Mouse (Mus musculus) limb, embryonic 15.5 days (tissue): ENCODE results near the gene Selenoo. TPM values are rescaled to one million over a fixed set of nuclear protein-coding genes. Genes with fewer than 3 reads are reported as not detected.

ENCODE experiments used
- ATAC-seq: fragments of 200-750 bp; cut with Nextera tagmentation; 2 replicates; pipeline ENCODE4 v1.8.0; 2017; ENCODE audit warnings: low read depth, moderate TSS enrichment; ENCODE audit not compliant: insufficient number of reproducible peaks, low FRiP score, low TSS enrichment
- H3K27ac ChIP-seq: fragments of 300-500 bp; sonication (generic); 2 replicates; pipeline ENCODE4 v1.5.1; 2015; ENCODE audit warnings: moderate library complexity, mild to moderate bottlenecking, inconsistent platforms
- H3K27me3 ChIP-seq: fragments of 300-500 bp; sonication (generic); 2 replicates; pipeline ENCODE4 v1.6.1; 2015; ENCODE audit warnings: inconsistent platforms
- H3K36me3 ChIP-seq: fragments of 300-500 bp; sonication (generic); 2 replicates; pipeline ENCODE4 v1.6.1; 2015; ENCODE audit warnings: inconsistent platforms
- H3K4me1 ChIP-seq: fragments of 300-500 bp; sonication (generic); 2 replicates; pipeline ENCODE4 v1.6.1; 2015; ENCODE audit warnings: inconsistent platforms
- H3K4me2 ChIP-seq: fragments of 300-500 bp; sonication (generic); 2 replicates; pipeline ENCODE4 v1.6.1; 2015; ENCODE audit warnings: mild to moderate bottlenecking, inconsistent platforms
- H3K4me3 ChIP-seq: fragments of 300-500 bp; sonication (generic); 2 replicates; pipeline ENCODE4 v1.5.1; 2015; ENCODE audit warnings: mild to moderate bottlenecking, inconsistent platforms
- H3K9ac ChIP-seq: fragments of 300-500 bp; sonication (generic); 2 replicates; pipeline ENCODE4 v1.6.1; 2015; ENCODE audit warnings: inconsistent platforms
- H3K9me3 ChIP-seq: fragments of 300-500 bp; sonication (generic); 2 replicates; pipeline ENCODE4 v1.6.1; 2016; ENCODE audit warnings: inconsistent platforms
- WGBS: fragments of 180-500 bp; shearing (Covaris S2); methylation state at CpG from one replicate; pipeline ENCODE4 v1.1.7; 2015; 5-methylcytosine and 5-hydroxymethylcytosine counted together
- polyA plus RNA-seq: library from polyadenylated mRNA; unstranded; fragments of >200 nt; fragmentation: Nextera tagmentation; extraction: Ambion mirVana; gene quantifications from 2 replicates; pipeline ENCODE4 v1.2.1, GENCODE M21; 2015

The Selenoo gene
- polyA plus RNA-seq, 1 experiment from 2014 or later, result 16.9 TPM

DNA sequence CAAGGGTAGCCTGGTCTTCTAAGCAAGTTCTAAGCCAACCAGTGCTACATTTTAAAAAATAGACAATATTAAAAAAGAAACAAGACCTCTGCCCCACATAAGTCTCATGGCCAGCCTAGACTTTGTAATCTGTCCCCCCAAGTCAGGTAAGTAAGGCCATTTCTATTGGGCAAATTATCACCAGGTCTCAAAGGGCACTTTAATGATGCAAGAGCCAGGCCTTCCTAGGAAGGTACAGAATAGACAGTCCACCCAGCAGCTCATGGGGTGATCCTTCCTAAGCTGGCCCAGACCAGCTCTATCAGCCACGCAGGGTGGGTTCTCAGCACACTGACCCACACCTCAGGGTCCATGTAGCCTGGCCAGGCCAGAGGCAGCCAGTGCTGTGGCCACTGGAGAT lies 5.0 kb upstream of the Selenoo start:
- Histone ChIP-seq H3K4me2 (no peak overlapping the region), H3K36me3 (peaks cover 76% of the 10 kb centered on the region), H3K9ac (no peak overlapping the region), H3K27me3 (no peaks in the 10 kb centered on the region), H3K9me3 (no peaks in the 10 kb centered on the region), H3K27ac (no peak overlapping the region), H3K4me1 (peaks cover 7% of the 10 kb centered on the region), H3K4me3 (no peak overlapping the region)
- no peak for ATAC-seq
- 100% methylated on average over 1 of the region's 1 CpGs for WGBS

DNA sequence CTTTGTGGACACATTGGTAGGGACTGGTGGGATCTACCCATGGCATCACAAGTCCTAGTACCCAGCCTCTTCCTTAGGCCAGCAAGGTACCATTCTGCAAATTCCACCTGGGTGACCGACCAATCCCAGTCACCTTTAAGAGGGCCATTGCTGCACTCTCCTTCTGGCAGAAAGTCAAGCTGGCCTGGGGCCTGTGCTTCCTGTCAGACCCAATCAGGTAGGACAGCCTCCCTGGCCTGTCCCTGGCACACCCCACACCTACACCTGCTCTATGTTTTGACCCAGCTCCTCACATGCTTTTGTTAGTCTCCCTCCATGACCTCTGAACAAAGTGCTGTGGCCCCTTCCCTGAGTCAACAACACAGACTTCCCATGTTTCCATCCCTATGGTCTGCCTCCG lies 4.1 kb upstream of the Selenoo start:
- 89% methylated on average over 2 of the region's 2 CpGs for WGBS
- peaks cover 73% of the 10 kb centered on the region for H3K36me3 ChIP-seq

DNA sequence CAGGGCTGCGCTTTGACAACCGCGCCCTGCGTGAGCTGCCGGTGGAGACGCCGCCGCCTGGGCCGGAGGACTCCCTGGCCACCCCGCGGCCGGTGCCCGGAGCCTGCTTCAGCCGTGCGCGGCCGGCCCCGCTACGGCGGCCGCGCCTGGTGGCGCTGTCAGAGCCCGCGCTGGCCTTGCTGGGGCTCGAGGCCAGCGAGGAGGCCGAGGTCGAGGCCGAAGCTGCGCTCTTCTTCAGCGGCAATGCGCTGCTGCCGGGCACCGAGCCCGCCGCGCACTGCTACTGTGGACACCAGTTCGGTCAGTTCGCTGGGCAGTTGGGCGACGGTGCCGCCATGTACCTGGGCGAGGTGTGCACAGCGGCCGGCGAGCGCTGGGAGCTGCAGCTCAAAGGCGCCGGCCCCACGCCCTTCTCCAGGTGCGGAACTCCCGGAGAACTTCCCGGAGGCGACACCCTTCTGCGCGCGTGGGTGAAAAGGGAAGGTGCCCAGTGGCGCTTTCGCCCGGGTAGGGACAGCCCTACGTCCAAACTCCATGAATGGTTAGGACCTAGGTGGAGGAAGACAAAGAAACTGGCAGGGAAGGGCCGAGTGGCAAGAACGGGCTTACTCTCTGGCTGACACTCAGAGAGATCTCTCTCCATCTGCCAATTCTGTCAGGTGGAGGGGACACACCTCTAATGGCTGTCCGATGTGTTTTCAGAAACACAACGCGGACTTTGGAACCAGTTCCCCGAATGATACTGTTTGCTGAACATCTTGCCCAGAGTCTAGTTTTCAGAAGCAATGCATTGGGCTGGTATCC lies 566 bp downstream of the Selenoo start:
- 3% methylated on average over 68 of the region's 68 CpGs for WGBS
- Histone ChIP-seq H3K4me3 (peak overlapping the region; percentile 97), H3K9ac (peak overlapping the region; percentile 95), H3K27ac (peak overlapping the region; percentile 84), H3K27me3 (no peaks in the 10 kb centered on the region), H3K4me1 (peaks cover 21% of the 10 kb centered on the region), H3K9me3 (no peaks in the 10 kb centered on the region), H3K4me2 (peak overlapping the region; percentile 95), H3K36me3 (peaks cover 55% of the 10 kb centered on the region)
- ATAC-seq, result 0 out of 2 replicates have a peak, but pooled peaks have one; percentile 19

More for the DNA sequence above, 4.1 kb upstream of the Selenoo start:
- no peak overlapping the region for H3K4me3 ChIP-seq
- ATAC-seq, result no peak
- H3K4me1 ChIP-seq, result peaks cover 12% of the 10 kb centered on the region
- H3K27me3 ChIP-seq, result no peaks in the 10 kb centered on the region
- H3K9ac ChIP-seq, result no peak overlapping the region
- H3K9me3 ChIP-seq, result no peaks in the 10 kb centered on the region
- no peak overlapping the region for H3K27ac ChIP-seq
- H3K4me2 ChIP-seq, result no peak overlapping the region

DNA sequence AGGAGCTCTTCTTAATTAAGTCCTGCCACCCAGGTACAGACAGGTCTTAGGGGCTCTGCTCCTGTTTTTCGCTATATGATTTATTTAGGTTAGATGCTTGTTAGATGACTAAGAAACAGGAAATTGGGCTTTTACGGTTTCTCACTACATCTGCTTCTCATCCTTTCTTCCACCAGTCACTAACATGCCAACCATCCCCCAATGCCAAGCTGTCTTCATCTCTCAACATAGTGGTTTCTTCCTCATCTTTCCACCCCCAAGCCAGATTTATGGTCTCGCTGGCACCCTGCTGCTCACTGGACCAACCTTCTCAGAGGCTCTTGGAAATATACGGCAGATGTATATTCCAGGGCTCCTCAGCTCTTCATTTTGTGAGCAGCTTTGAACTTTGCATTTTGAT lies 1.8 kb downstream of the Selenoo start:
- H3K36me3 ChIP-seq, result peaks cover 55% of the 10 kb centered on the region
- H3K4me2 ChIP-seq, result no peak overlapping the region
- no peak overlapping the region for H3K27ac ChIP-seq
- H3K4me1 ChIP-seq, result peaks cover 21% of the 10 kb centered on the region
- no peak overlapping the region for H3K9ac ChIP-seq
- no peaks in the 10 kb centered on the region for H3K27me3 ChIP-seq
- 61% methylated on average over 4 of the region's 4 CpGs for WGBS
- no peak for ATAC-seq
- no peaks in the 10 kb centered on the region for H3K9me3 ChIP-seq
- no peak overlapping the region for H3K4me3 ChIP-seq

DNA sequence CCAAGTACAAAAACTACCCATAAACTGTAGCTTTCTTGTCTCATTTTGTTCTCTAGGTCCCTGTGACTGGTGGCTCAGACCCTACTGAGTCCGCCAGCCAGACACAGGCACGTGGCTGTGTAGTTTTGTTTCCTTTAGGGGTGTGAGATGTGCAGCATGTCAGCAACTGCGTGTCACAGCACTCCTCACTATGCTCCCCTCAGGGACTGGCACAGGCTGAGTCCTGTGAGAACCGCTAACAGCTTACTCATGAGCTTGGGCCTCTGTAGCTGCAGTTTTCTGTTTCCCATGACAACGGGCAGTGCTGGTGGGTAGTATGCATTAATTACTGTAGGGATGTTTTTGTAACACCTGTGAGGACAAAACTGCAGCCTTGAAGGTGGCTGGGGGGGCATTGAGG lies 3.3 kb downstream of the Selenoo start:
- no peak overlapping the region for H3K9ac ChIP-seq
- no peak overlapping the region for H3K4me2 ChIP-seq
- no peak overlapping the region for H3K27ac ChIP-seq
- no peak for ATAC-seq
- H3K9me3 ChIP-seq, result no peaks in the 10 kb centered on the region
- no peaks in the 10 kb centered on the region for H3K27me3 ChIP-seq
- H3K4me1 ChIP-seq, result peaks cover 21% of the 10 kb centered on the region
- H3K4me3 ChIP-seq, result no peak overlapping the region
- H3K36me3 ChIP-seq, result peaks cover 55% of the 10 kb centered on the region
- WGBS, result 74% methylated on average over 5 of the region's 5 CpGs

DNA sequence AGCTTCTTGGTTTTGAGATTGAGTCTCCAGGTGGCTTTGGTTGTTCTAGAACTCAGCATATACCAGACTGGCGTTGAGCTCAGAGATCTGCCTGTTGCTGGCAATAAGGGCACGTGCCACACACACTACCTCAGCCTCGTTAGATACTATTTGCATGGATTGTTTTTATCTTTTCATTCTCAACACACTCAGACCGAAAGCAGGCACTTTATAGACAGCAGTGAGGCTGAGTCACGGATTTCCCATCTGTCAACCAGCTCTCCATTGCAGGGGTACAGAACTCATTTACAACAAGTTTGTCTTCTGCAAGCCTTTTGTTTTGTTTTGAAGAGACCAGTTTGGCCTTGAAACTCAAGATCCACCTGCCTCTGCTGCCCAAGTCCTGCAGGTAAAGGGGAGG lies 8.6 kb downstream of the Selenoo start:
- no peak for ATAC-seq

DNA sequence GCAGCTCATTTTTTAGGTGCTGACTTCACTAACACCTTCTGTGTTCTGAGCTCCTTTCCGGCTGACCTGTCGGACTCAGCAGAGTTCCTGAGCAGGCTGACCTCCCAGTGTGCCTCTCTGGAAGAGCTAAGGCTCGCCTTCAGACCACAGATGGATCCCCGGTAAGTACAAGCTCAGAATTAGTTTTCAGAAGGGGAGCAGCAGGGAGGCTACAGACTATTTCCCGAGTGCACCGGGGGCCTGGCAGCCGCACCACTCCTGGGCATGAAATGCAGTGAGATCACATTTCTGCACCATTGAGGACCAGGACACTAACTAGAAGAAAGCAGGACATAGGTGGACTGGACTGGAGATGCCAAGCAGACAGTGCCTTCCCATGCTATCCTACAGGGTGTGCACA lies 9.7 kb downstream of the Selenoo start:
- H3K36me3 ChIP-seq, result peaks cover 100% of the 10 kb centered on the region
- H3K4me2 ChIP-seq, result no peak overlapping the region
- 88% methylated on average over 7 of the region's 7 CpGs for WGBS
- no peak overlapping the region for H3K9ac ChIP-seq
- H3K4me3 ChIP-seq, result no peak overlapping the region
- no peak overlapping the region for H3K27ac ChIP-seq
- no peak for ATAC-seq
- no peaks in the 10 kb centered on the region for H3K27me3 ChIP-seq
- no peaks in the 10 kb centered on the region for H3K9me3 ChIP-seq
- H3K4me1 ChIP-seq, result no peaks in the 10 kb centered on the region

More for the DNA sequence above, 8.6 kb downstream of the Selenoo start:
- WGBS, result 89% methylated on average over 5 of the region's 5 CpGs
- Histone ChIP-seq H3K36me3 (peaks cover 100% of the 10 kb centered on the region), H3K9me3 (no peaks in the 10 kb centered on the region), H3K27me3 (no peaks in the 10 kb centered on the region), H3K4me3 (no peak overlapping the region), H3K27ac (no peak overlapping the region), H3K4me2 (no peak overlapping the region), H3K4me1 (no peaks in the 10 kb centered on the region), H3K9ac (no peak overlapping the region)

DNA sequence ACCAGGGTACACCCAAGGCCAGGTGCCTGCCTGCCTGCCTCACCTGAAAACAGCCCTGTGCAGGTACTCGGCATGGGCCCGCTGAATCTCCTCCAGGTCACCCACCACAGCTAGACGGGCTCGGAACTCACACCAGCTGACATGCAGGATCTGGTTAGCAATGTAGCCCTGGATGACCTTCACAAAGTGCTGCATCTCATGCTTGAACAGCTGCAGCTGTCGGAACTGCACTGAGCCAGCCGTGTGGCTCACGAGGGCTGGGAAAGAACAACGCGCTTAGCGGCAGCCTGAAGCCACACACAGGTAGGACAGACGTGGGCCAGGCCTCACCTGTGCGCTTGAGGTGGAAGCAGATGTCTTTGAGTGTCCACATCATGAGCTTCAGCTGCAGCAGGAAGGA lies 11.9 kb downstream of the Selenoo start:
- 90% methylated on average over 12 of the region's 12 CpGs for WGBS
- H3K27ac ChIP-seq, result no peak overlapping the region
- H3K9me3 ChIP-seq, result no peaks in the 10 kb centered on the region
- peaks cover 100% of the 10 kb centered on the region for H3K36me3 ChIP-seq
- H3K9ac ChIP-seq, result no peak overlapping the region
- no peaks in the 10 kb centered on the region for H3K4me1 ChIP-seq
- ATAC-seq, result no peak
- H3K4me2 ChIP-seq, result no peak overlapping the region
- H3K27me3 ChIP-seq, result no peaks in the 10 kb centered on the region
- no peak overlapping the region for H3K4me3 ChIP-seq

DNA sequence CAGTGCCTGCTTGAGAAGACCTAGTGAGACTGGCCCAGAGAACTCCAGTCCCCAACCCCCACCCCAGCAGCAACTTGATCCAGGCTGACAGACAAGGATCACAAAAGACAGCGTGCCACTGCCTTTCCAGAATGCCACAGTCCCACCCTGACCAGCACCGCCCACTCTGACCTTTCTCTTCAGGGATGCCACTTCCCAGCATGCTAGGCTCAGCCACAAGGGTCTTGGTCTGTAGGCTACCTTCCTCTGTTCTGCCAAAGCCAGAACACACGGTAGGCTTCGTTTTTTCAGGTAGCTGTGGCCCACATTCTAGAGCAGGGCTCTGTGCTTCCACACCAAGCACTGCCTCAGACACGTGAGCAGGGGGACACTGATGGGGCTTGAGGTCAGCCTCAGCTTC lies 13.8 kb downstream of the Selenoo start:
- Histone ChIP-seq H3K4me3 (no peak overlapping the region), H3K9ac (no peak overlapping the region), H3K27me3 (no peaks in the 10 kb centered on the region), H3K27ac (no peak overlapping the region), H3K36me3 (peaks cover 100% of the 10 kb centered on the region), H3K4me1 (no peaks in the 10 kb centered on the region), H3K9me3 (no peaks in the 10 kb centered on the region), H3K4me2 (no peak overlapping the region)
- WGBS, result 84% methylated on average over 5 of the region's 5 CpGs
- no peak for ATAC-seq

DNA sequence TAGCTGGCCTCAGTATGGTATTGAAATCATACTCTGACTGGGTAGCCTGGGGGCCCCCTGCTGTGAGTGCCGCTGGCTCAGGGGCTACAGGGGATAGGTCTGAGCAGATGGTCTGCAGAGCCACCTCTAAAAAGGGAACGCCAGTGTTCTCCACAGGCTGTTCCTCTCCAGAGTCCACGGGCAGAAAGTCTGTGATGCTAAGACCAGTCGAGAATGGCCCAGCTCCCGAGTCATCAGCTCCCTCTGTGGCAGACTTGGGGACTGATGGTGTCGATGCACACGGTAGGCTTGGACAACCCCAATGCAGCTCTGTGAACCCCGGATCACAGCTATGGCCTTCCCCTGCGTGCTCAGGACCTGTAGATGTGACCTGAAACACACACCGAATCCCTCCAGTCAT lies 15.0 kb downstream of the Selenoo start:
- Histone ChIP-seq H3K4me1 (no peaks in the 10 kb centered on the region), H3K27me3 (no peaks in the 10 kb centered on the region), H3K9ac (no peak overlapping the region), H3K27ac (no peak overlapping the region), H3K4me3 (no peak overlapping the region), H3K9me3 (no peaks in the 10 kb centered on the region), H3K36me3 (peaks cover 100% of the 10 kb centered on the region), H3K4me2 (no peak overlapping the region)
- ATAC-seq, result no peak
- 87% methylated on average over 10 of the region's 10 CpGs for WGBS

DNA sequence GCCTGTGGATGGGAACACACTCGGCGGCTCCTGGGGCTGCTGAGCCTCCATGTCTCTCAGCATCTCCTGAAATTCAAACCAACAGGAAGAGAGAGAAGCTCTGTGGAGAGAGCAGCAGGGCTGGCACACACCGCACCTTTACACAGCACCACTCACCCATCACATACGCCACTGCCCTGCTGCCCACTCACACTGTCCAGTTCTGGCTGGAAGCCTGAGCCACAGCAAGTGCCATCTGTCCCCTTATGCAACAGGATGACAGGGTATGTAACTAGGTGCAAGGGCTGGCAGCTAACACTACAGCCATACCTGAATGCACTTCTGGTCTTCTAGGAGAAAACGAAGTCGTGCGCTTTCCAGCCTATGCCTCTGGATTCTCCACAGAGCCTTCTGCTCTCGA lies 15.5 kb downstream of the Selenoo start:
- no peaks in the 10 kb centered on the region for H3K4me1 ChIP-seq
- no peak for ATAC-seq
- 95% methylated on average over 8 of the region's 8 CpGs for WGBS

DNA sequence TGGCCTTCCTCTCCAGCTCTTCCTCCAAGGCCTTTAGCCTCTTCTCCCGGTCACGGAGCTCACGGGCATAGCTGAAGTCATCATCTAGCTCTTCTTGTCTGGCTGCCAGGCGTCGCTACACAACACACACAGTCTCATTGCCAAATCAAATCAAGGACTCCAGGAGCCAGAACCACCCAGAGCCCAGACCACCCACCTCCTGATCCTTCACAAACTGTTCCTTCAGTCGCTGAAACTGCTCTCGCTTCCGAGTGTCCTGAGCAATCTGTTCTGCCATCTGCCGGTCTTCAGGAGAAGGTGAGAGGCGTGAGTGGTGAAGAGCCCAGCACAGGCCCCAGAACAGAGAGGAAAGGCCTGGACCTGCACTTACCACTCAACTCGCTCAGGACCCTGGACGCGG lies 17.2 kb downstream of the Selenoo start:
- H3K36me3 ChIP-seq, result peaks cover 100% of the 10 kb centered on the region
- no peaks in the 10 kb centered on the region for H3K9me3 ChIP-seq
- 94% methylated on average over 13 of the region's 13 CpGs for WGBS
- no peak overlapping the region for H3K9ac ChIP-seq
- H3K4me3 ChIP-seq, result no peak overlapping the region
- ATAC-seq, result no peak
- H3K27ac ChIP-seq, result no peak overlapping the region
- H3K4me2 ChIP-seq, result no peak overlapping the region
- H3K27me3 ChIP-seq, result no peaks in the 10 kb centered on the region
- H3K4me1 ChIP-seq, result no peaks in the 10 kb centered on the region

More for the DNA sequence above, 15.5 kb downstream of the Selenoo start:
- no peak overlapping the region for H3K27ac ChIP-seq
- peaks cover 100% of the 10 kb centered on the region for H3K36me3 ChIP-seq
- H3K4me2 ChIP-seq, result no peak overlapping the region
- H3K9me3 ChIP-seq, result no peaks in the 10 kb centered on the region
- no peaks in the 10 kb centered on the region for H3K27me3 ChIP-seq
- no peak overlapping the region for H3K4me3 ChIP-seq
- H3K9ac ChIP-seq, result no peak overlapping the region
